Mouse (Mus musculus): Measurements from ENCODE around the gene Xcl1.

DNA sequence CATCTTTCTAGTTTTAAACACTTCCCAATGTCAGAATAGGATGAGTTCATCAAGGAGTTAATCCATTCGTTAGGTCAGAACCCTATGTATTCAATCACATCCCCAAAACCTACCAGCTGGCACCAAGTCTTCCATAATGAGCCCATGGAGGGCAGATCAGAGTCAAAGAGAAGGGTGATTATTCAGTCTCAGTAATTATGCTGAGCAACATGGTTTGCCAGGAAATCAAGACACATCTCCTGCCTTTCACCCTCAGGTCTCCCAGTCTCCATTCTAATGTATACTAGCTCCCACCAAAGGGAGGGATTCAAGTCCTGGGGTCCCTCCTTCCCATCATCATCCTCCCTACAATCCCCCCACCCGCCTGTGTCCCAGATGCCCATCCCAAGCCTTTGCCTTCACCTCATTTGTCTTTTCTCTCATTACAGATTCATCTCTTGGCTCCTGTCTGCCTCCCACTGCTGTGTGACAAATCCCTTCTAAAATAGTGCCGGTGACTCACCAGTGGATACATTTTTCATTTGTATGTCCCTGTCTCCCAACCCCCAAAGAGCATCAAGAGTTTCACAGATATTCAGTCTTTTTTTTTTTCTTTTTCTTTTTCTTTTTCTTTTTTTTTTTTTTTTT is 8.7 kb downstream of the Xcl1 start:
- no peak for TF ChIP-seq EP300 (IDR thresholded peaks at IDR 0.05; ENCODE audit: low read depth)
- TF ChIP-seq CTCF (IDR thresholded peaks at IDR 0.05; ENCODE audit: low read depth): no peak

All from liver, embryonic 14.5 days (tissue).